Comparison of ENCODE assay signal across 8 mouse cellular contexts in genomic region chr4:134534124-134534886, GRCm38 (mm10). TPM values are rescaled to one million over a fixed set of nuclear protein-coding genes. Genes with fewer than 3 reads are reported as not detected.
DNase-seq lines count a peak whose midpoint lies in the region; ATAC-seq and TF ChIP-seq lines count a peak whose summit lies in the region.

No protein-coding gene starts in this region.

- peak overlapping the region; percentile 96 for H3K4me2 ChIP-seq in intestine, postnatal 0 days (replicated peaks; ENCODE audit: low read depth)
- H3K4me2 ChIP-seq in liver, embryonic 16.5 days (ENCODE audit: low read depth, low read length): peak overlapping the region; percentile 99
- peak overlapping the region; percentile 97 for H3K4me2 ChIP-seq in neural tube, embryonic 11.5 days (ENCODE audit: low read depth)

- H3K9me3 ChIP-seq in intestine, postnatal 0 days (ENCODE audit: control insufficient read depth): no peaks in the 10 kb centered on the region
- no peaks in the 10 kb centered on the region for H3K9me3 ChIP-seq in liver, embryonic 16.5 days (replicated peaks; ENCODE audit: control insufficient read depth, low read length)
- H3K9me3 ChIP-seq in neural tube, embryonic 11.5 days (ENCODE audit: control insufficient read depth, low read length): no peaks in the 10 kb centered on the region

- peak overlapping the region; percentile 94 for H3K9ac ChIP-seq in intestine, postnatal 0 days (ENCODE audit: low read depth, low read length)
- H3K9ac ChIP-seq in liver, embryonic 16.5 days (ENCODE audit: low read depth, low read length): peak overlapping the region; percentile 89
- peak overlapping the region; percentile 80 for H3K9ac ChIP-seq in neural tube, embryonic 11.5 days (ENCODE audit: low read length)

- peak overlapping the region; percentile 82 for H3K4me3 ChIP-seq in intestine, postnatal 0 days (ENCODE audit: low read depth, low read length)
- peak overlapping the region; percentile 96 for H3K4me3 ChIP-seq in liver, embryonic 16.5 days (ENCODE audit: low read depth, low read length)
- peak overlapping the region; percentile 91 for H3K4me3 ChIP-seq in neural tube, embryonic 11.5 days (ENCODE audit: low read depth, low read length)

- no peaks in the 10 kb centered on the region for H3K4me1 ChIP-seq in intestine, postnatal 0 days (replicated peaks; ENCODE audit: control insufficient read depth, insufficient read depth, low read length)
- peaks cover 28% of the 10 kb centered on the region for H3K4me1 ChIP-seq in liver, embryonic 16.5 days (ENCODE audit: control insufficient read depth, low read depth, low read length)
- peaks cover 9% of the 10 kb centered on the region for H3K4me1 ChIP-seq in neural tube, embryonic 11.5 days (ENCODE audit: control insufficient read depth, insufficient read depth, low read length)

- peaks cover 27% of the 10 kb centered on the region for H3K36me3 ChIP-seq in intestine, postnatal 0 days (ENCODE audit: control insufficient read depth, insufficient read depth)
- H3K36me3 ChIP-seq in liver, embryonic 16.5 days (ENCODE audit: control insufficient read depth, insufficient read depth): peaks cover 4% of the 10 kb centered on the region
- peaks cover 10% of the 10 kb centered on the region for H3K36me3 ChIP-seq in neural tube, embryonic 11.5 days (ENCODE audit: control insufficient read depth, insufficient read depth, low read length)

- H3K27ac ChIP-seq in intestine, postnatal 0 days (ENCODE audit: low read depth, low read length): peak overlapping the region; percentile 94
- peak overlapping the region; percentile 79 for H3K27ac ChIP-seq in liver, embryonic 16.5 days (ENCODE audit: low read length)
- H3K27ac ChIP-seq in neural tube, embryonic 11.5 days (ENCODE audit: low read depth, low read length): peak overlapping the region; percentile 70; the same call in 1 of the 2 replicates

- DNase-seq in 3T3-L1 (ENCODE audit: low read depth, low spot score) (peak; percentile 69), NIH3T3 (ENCODE audit: low read depth) (peak; percentile 64)
- DNase-seq in embryo, embryonic 10 days (ENCODE audit: low spot score): peak; percentile 80
- peak; percentile 67 for DNase-seq in neural tube, embryonic 11.5 days (ENCODE audit: low spot score)
- DNase-seq in thymus, postnatal 0 days (ENCODE audit: low spot score): peak; percentile 74

- 0 out of 2 replicates have a peak, but pooled peaks have one; percentile 12 for TF ChIP-seq CTCF in intestine, postnatal 0 days (IDR thresholded peaks at IDR 0.05; ENCODE audit: low read depth)

- peak; percentile 44 for ATAC-seq in granulocyte monocyte progenitor cell, adult 5-6 weeks (replicated peaks; ENCODE audit: poor library complexity, severe bottlenecking)
- ATAC-seq in intestine, postnatal 0 days: peak; percentile 9; the same call in 1 of the 2 replicates
- ATAC-seq in liver, embryonic 16.5 days (ENCODE audit: low read depth): peak; percentile 23
- no peak for ATAC-seq in neural tube, embryonic 11.5 days (ENCODE audit: insufficient read depth, low FRiP score, low TSS enrichment)

- under 1% methylated on average over 54 of the region's 57 CpGs for WGBS in intestine, postnatal 0 days
- WGBS in liver, embryonic 16.5 days (ENCODE audit: insufficient replicate concordance): under 1% methylated on average over 57 of the region's 57 CpGs
- 1% methylated on average over 57 of the region's 57 CpGs for WGBS in neural tube, embryonic 11.5 days

- H3K27me3 ChIP-seq in intestine, postnatal 0 days (replicated peaks; ENCODE audit: control insufficient read depth, insufficient read depth, low read length): no peaks in the 10 kb centered on the region
- no peaks in the 10 kb centered on the region for H3K27me3 ChIP-seq in liver, embryonic 16.5 days (ENCODE audit: control insufficient read depth, insufficient read depth, low read depth, low read length)
- H3K27me3 ChIP-seq in neural tube, embryonic 11.5 days (ENCODE audit: control insufficient read depth, insufficient read depth, low read length): no peaks in the 10 kb centered on the region

RNA-seq across cellular contexts. Expression of gene Mtfr1l, which starts 0.9 kb away (rescaled TPM):
- 64.6 and 67.4 TPM in 2 replicates for total RNA-seq in granulocyte monocyte progenitor cell, adult 5-6 weeks (2014; fragmentation: Nextera tagmentation)
- total RNA-seq in granulocyte monocyte progenitor cell, adult 5-6 weeks (2017): 52.0 and 54.8 TPM in 2 replicates
- 84.5 and 88.1 TPM in 2 replicates for polyA plus RNA-seq in intestine, postnatal 0 days (2015; fragmentation: Nextera tagmentation; extraction: Ambion mirVana)
- polyA plus RNA-seq in liver, embryonic 16.5 days (2015; fragmentation: Nextera tagmentation; extraction: Ambion mirVana): 36.2 and 36.4 TPM in 2 replicates
- polyA plus RNA-seq in neural tube, embryonic 11.5 days (2014; fragmentation: Nextera tagmentation; extraction: Ambion mirVana): 130 and 133 TPM in 2 replicates
- polyA plus RNA-seq in thymus, postnatal 0 days (2015; fragmentation: Nextera tagmentation; extraction: Ambion mirVana): 98.6 and 104 TPM in 2 replicates

RNA-seq across cellular contexts. Expression of gene Selenon, which starts 17.7 kb away (rescaled TPM):
- total RNA-seq in granulocyte monocyte progenitor cell, adult 5-6 weeks (2014; fragmentation: Nextera tagmentation): 32.4 and 32.8 TPM in 2 replicates
- 3.2 and 6.9 TPM in 2 replicates for total RNA-seq in granulocyte monocyte progenitor cell, adult 5-6 weeks (2017)
- polyA plus RNA-seq in intestine, postnatal 0 days (2015; fragmentation: Nextera tagmentation; extraction: Ambion mirVana): 5.7 and 6.8 TPM in 2 replicates
- polyA plus RNA-seq in liver, embryonic 16.5 days (2015; fragmentation: Nextera tagmentation; extraction: Ambion mirVana): 1.3 TPM in 2 replicates
- 48.0 TPM in 2 replicates for polyA plus RNA-seq in neural tube, embryonic 11.5 days (2014; fragmentation: Nextera tagmentation; extraction: Ambion mirVana)
- 4.8 and 6.8 TPM in 2 replicates for polyA plus RNA-seq in thymus, postnatal 0 days (2015; fragmentation: Nextera tagmentation; extraction: Ambion mirVana)

RNA-seq across cellular contexts. Expression of gene Aunip, which starts 23.5 kb away (rescaled TPM):
- total RNA-seq in granulocyte monocyte progenitor cell, adult 5-6 weeks (2014; fragmentation: Nextera tagmentation): 15.0 and 25.6 TPM in 2 replicates
- total RNA-seq in granulocyte monocyte progenitor cell, adult 5-6 weeks (2017): 24.2 and 26.4 TPM in 2 replicates
- 3.8 TPM in 2 replicates for polyA plus RNA-seq in intestine, postnatal 0 days (2015; fragmentation: Nextera tagmentation; extraction: Ambion mirVana)
- 13.7 and 16.5 TPM in 2 replicates for polyA plus RNA-seq in liver, embryonic 16.5 days (2015; fragmentation: Nextera tagmentation; extraction: Ambion mirVana)
- 6.5 and 8.1 TPM in 2 replicates for polyA plus RNA-seq in neural tube, embryonic 11.5 days (2014; fragmentation: Nextera tagmentation; extraction: Ambion mirVana)
- polyA plus RNA-seq in thymus, postnatal 0 days (2015; fragmentation: Nextera tagmentation; extraction: Ambion mirVana): 14.3 and 16.7 TPM in 2 replicates

RNA-seq across cellular contexts. Expression of gene Paqr7, which starts 37.8 kb away (rescaled TPM):
- total RNA-seq in granulocyte monocyte progenitor cell, adult 5-6 weeks (2014; fragmentation: Nextera tagmentation): 11.2 and 12.9 TPM in 2 replicates
- total RNA-seq in granulocyte monocyte progenitor cell, adult 5-6 weeks (2017): 9.5 and 12.8 TPM in 2 replicates
- 62.6 and 70.3 TPM in 2 replicates for polyA plus RNA-seq in intestine, postnatal 0 days (2015; fragmentation: Nextera tagmentation; extraction: Ambion mirVana)
- polyA plus RNA-seq in liver, embryonic 16.5 days (2015; fragmentation: Nextera tagmentation; extraction: Ambion mirVana): 8.4 and 8.8 TPM in 2 replicates
- polyA plus RNA-seq in neural tube, embryonic 11.5 days (2014; fragmentation: Nextera tagmentation; extraction: Ambion mirVana): 2.0 and 2.2 TPM in 2 replicates
- 8.1 TPM in 2 replicates for polyA plus RNA-seq in thymus, postnatal 0 days (2015; fragmentation: Nextera tagmentation; extraction: Ambion mirVana)
